Mouse (Mus musculus): Measurements from ENCODE around the gene Hhipl2. TPM values are rescaled to one million over a fixed set of nuclear protein-coding genes. Genes with fewer than 3 reads are reported as not detected.
"Not testable (repeated sequence)": the region's sequence is repeated elsewhere in the genome, so short reads cannot be mapped to it uniquely, and the experiment has no call there.

Hhipl2 gene
- total RNA-seq (2017) = 0.23 and 0.37 TPM in 2 replicates

GRCm38 (mm10) chr1:183417873-183418272 is at the start of gene Hhipl2:
Gene Hhipl2, plus strand, starts transcription at chr1:183418215.
- ATAC-seq (ENCODE audit: extremely low read depth, insufficient number of reproducible peaks, low FRiP score, poor library complexity, severe bottlenecking) = no peak

- no peak for ATAC-seq (ENCODE audit: extremely low read depth, insufficient number of reproducible peaks, low FRiP score, poor library complexity, severe bottlenecking)
Measured at GRCm38 (mm10) chr1:183368601-183369400, 49.2 kb upstream of the Hhipl2 start.

- ATAC-seq (ENCODE audit: extremely low read depth, insufficient number of reproducible peaks, low FRiP score, poor library complexity, severe bottlenecking) = peak; percentile 98
Measured at GRCm38 (mm10) chr1:183369427-183370014, 48.5 kb upstream of the Hhipl2 start, which contains the start of gene Mia3. Gene Mia3, minus strand, starts transcription at chr1:183369553.

- no peak for ATAC-seq (ENCODE audit: extremely low read depth, insufficient number of reproducible peaks, low FRiP score, poor library complexity, severe bottlenecking)
Measured at GRCm38 (mm10) chr1:183374728-183375127, 43.3 kb upstream of the Hhipl2 start.

GRCm38 (mm10) chr1:183377045-183377444 is 41.0 kb upstream of the Hhipl2 start:
- no peak for ATAC-seq (ENCODE audit: extremely low read depth, insufficient number of reproducible peaks, low FRiP score, poor library complexity, severe bottlenecking)

GRCm38 (mm10) chr1:183378321-183378941 is 39.6 kb upstream of the Hhipl2 start:
- ATAC-seq (ENCODE audit: extremely low read depth, insufficient number of reproducible peaks, low FRiP score, poor library complexity, severe bottlenecking) = no peak

GRCm38 (mm10) chr1:183379376-183379775 is 38.6 kb upstream of the Hhipl2 start:
- ATAC-seq (ENCODE audit: extremely low read depth, insufficient number of reproducible peaks, low FRiP score, poor library complexity, severe bottlenecking) = not testable (repeated sequence)

- ATAC-seq (ENCODE audit: extremely low read depth, insufficient number of reproducible peaks, low FRiP score, poor library complexity, severe bottlenecking) = no peak
Measured at GRCm38 (mm10) chr1:183381816-183382215, 36.2 kb upstream of the Hhipl2 start.

- no peak for ATAC-seq (ENCODE audit: extremely low read depth, insufficient number of reproducible peaks, low FRiP score, poor library complexity, severe bottlenecking)
Measured at GRCm38 (mm10) chr1:183382621-183383020, 35.4 kb upstream of the Hhipl2 start.

- not testable (repeated sequence) for ATAC-seq (ENCODE audit: extremely low read depth, insufficient number of reproducible peaks, low FRiP score, poor library complexity, severe bottlenecking)
Measured at GRCm38 (mm10) chr1:183387421-183387820, 30.6 kb upstream of the Hhipl2 start.

- ATAC-seq (ENCODE audit: extremely low read depth, insufficient number of reproducible peaks, low FRiP score, poor library complexity, severe bottlenecking) = peak; percentile 96
Measured at GRCm38 (mm10) chr1:183388426-183389406, 29.3 kb upstream of the Hhipl2 start, which contains the start of gene Taf1a. Gene Taf1a, plus strand, starts transcription at chr1:183388981.

GRCm38 (mm10) chr1:183403396-183403795 is 14.6 kb upstream of the Hhipl2 start:
- no peak for ATAC-seq (ENCODE audit: extremely low read depth, insufficient number of reproducible peaks, low FRiP score, poor library complexity, severe bottlenecking)

GRCm38 (mm10) chr1:183414081-183414727 is 3.8 kb upstream of the Hhipl2 start:
- no peak for ATAC-seq (ENCODE audit: extremely low read depth, insufficient number of reproducible peaks, low FRiP score, poor library complexity, severe bottlenecking)

GRCm38 (mm10) chr1:183419741-183420140 is 1.7 kb downstream of the Hhipl2 start:
- no peak for ATAC-seq (ENCODE audit: extremely low read depth, insufficient number of reproducible peaks, low FRiP score, poor library complexity, severe bottlenecking)

GRCm38 (mm10) chr1:183420296-183420695 is 2.3 kb downstream of the Hhipl2 start:
- no peak for ATAC-seq (ENCODE audit: extremely low read depth, insufficient number of reproducible peaks, low FRiP score, poor library complexity, severe bottlenecking)

GRCm38 (mm10) chr1:183424100-183424499 is 6.1 kb downstream of the Hhipl2 start:
- no peak for ATAC-seq (ENCODE audit: extremely low read depth, insufficient number of reproducible peaks, low FRiP score, poor library complexity, severe bottlenecking)

GRCm38 (mm10) chr1:183434918-183435317 is 16.9 kb downstream of the Hhipl2 start:
- no peak for ATAC-seq (ENCODE audit: extremely low read depth, insufficient number of reproducible peaks, low FRiP score, poor library complexity, severe bottlenecking)

GRCm38 (mm10) chr1:183439036-183439435 is 21.0 kb downstream of the Hhipl2 start:
- peak; percentile 60 for ATAC-seq (ENCODE audit: extremely low read depth, insufficient number of reproducible peaks, low FRiP score, poor library complexity, severe bottlenecking)
